Mouse (Mus musculus) forebrain, embryonic 16.5 days (tissue): ENCODE results near the gene Plekhg2. TPM values are rescaled to one million over a fixed set of nuclear protein-coding genes. Genes with fewer than 3 reads are reported as not detected.

Source experiments
- ATAC-seq: fragments of 200-750 bp; cut with Nextera tagmentation; 2 replicates; pipeline ENCODE4 v1.8.0; 2017; ENCODE audit warnings: mild to moderate bottlenecking, moderate library complexity
- H3K27ac ChIP-seq: fragments of 300-500 bp; sonication (generic); 2 replicates; pipeline ENCODE4 v1.5.1; 2014; ENCODE audit warnings: low read length, control low read depth
- H3K27me3 ChIP-seq: fragments of 300-500 bp; sonication (generic); replicated peaks from 2 replicates; pipeline ENCODE4 v1.6.1; 2014; ENCODE audit warnings: low read length; ENCODE audit not compliant: control insufficient read depth, insufficient read depth
- H3K36me3 ChIP-seq: fragments of 300-500 bp; sonication (generic); 2 replicates; pipeline ENCODE4 v1.6.1; 2014; ENCODE audit not compliant: control insufficient read depth, insufficient read depth
- H3K4me1 ChIP-seq: fragments of 300-500 bp; sonication (generic); replicated peaks from 2 replicates; pipeline ENCODE4 v1.6.1; 2014; ENCODE audit warnings: low read length; ENCODE audit not compliant: control insufficient read depth, insufficient read depth
- H3K4me2 ChIP-seq: fragments of 300-500 bp; sonication (generic); 2 replicates; pipeline ENCODE4 v1.6.1; 2014; ENCODE audit warnings: mild to moderate bottlenecking, low read length, control low read depth
- H3K4me3 ChIP-seq: fragments of 300-500 bp; sonication (generic); replicated peaks from 2 replicates; pipeline ENCODE4 v1.5.1; 2014; ENCODE audit warnings: mild to moderate bottlenecking, low read length, control low read depth
- H3K9ac ChIP-seq: fragments of 300-500 bp; sonication (generic); replicated peaks from 2 replicates; pipeline ENCODE4 v1.6.1; 2014; ENCODE audit warnings: low read depth, low read length, control low read depth
- H3K9me3 ChIP-seq: fragments of 300-500 bp; sonication (generic); 2 replicates; pipeline ENCODE4 v1.6.1; 2016; ENCODE audit warnings: low read length; ENCODE audit not compliant: control insufficient read depth
- WGBS: fragments of 180-500 bp; shearing (Covaris S2); extraction: QIAGEN DNeasy Blood & Tissue Kit; methylation state at CpG from one replicate; pipeline ENCODE4 v1.1.7; 2014; 5-methylcytosine and 5-hydroxymethylcytosine counted together
- polyA plus RNA-seq: library from polyadenylated mRNA; unstranded; fragments of >200 nt; fragmentation: Nextera tagmentation; extraction: Ambion mirVana; gene quantifications from 2 replicates; pipeline ENCODE4 v1.2.1, GENCODE M21; 2015

The Plekhg2 gene
- polyA plus RNA-seq, 1 experiment from 2014 or later, result 50.8 TPM

GRCm38 (mm10) chr7:28326457-28326856, 45.9 kb downstream of the Plekhg2 start:
- Histone ChIP-seq H3K27ac (no peak overlapping the region), H3K9me3 (no peaks in the 10 kb centered on the region), H3K4me1 (no peaks in the 10 kb centered on the region), H3K36me3 (peaks cover 63% of the 10 kb centered on the region), H3K9ac (no peak overlapping the region), H3K4me3 (no peak overlapping the region), H3K4me2 (no peak overlapping the region), H3K27me3 (no peaks in the 10 kb centered on the region)
- ATAC-seq, result no peak
- 84% methylated on average over 4 of the region's 4 CpGs for WGBS

- WGBS, result 96% methylated on average over 8 of the region's 8 CpGs
- no peak overlapping the region for H3K4me2 ChIP-seq
These were observed 47.1 kb downstream of the Plekhg2 start for GRCm38 (mm10) chr7:28325293-28325692.

GRCm38 (mm10) chr7:28321974-28322720, 50.3 kb downstream of the Plekhg2 start:
- ATAC-seq, result no peak
- Histone ChIP-seq H3K27ac (no peak overlapping the region), H3K4me1 (no peaks in the 10 kb centered on the region), H3K36me3 (peaks cover 63% of the 10 kb centered on the region), H3K9ac (no peak overlapping the region), H3K4me2 (no peak overlapping the region), H3K27me3 (no peaks in the 10 kb centered on the region), H3K4me3 (no peak overlapping the region), H3K9me3 (no peaks in the 10 kb centered on the region)
- 96% methylated on average over 15 of the region's 15 CpGs for WGBS

More at GRCm38 (mm10) chr7:28325293-28325692, 47.1 kb downstream of the Plekhg2 start:
- Histone ChIP-seq H3K27ac (no peak overlapping the region), H3K36me3 (peaks cover 58% of the 10 kb centered on the region), H3K4me3 (no peak overlapping the region), H3K9ac (no peak overlapping the region), H3K9me3 (no peaks in the 10 kb centered on the region), H3K4me1 (no peaks in the 10 kb centered on the region), H3K27me3 (no peaks in the 10 kb centered on the region)
- no peak for ATAC-seq

- no peak overlapping the region for H3K9ac ChIP-seq
- no peak for ATAC-seq
- no peak overlapping the region for H3K27ac ChIP-seq
- H3K9me3 ChIP-seq, result no peaks in the 10 kb centered on the region
- no peaks in the 10 kb centered on the region for H3K27me3 ChIP-seq
- no peaks in the 10 kb centered on the region for H3K4me1 ChIP-seq
- H3K4me3 ChIP-seq, result no peak overlapping the region
- WGBS, result 95% methylated on average over 17 of the region's 17 CpGs
- peaks cover 69% of the 10 kb centered on the region for H3K36me3 ChIP-seq
- no peak overlapping the region for H3K4me2 ChIP-seq
These were observed 53.7 kb downstream of the Plekhg2 start for GRCm38 (mm10) chr7:28318714-28319113.

GRCm38 (mm10) chr7:28318036-28318435, 54.4 kb downstream of the Plekhg2 start:
- Histone ChIP-seq H3K27ac (no peak overlapping the region), H3K4me2 (no peak overlapping the region), H3K4me1 (no peaks in the 10 kb centered on the region), H3K27me3 (no peaks in the 10 kb centered on the region), H3K4me3 (no peak overlapping the region), H3K9me3 (no peaks in the 10 kb centered on the region), H3K36me3 (peaks cover 62% of the 10 kb centered on the region), H3K9ac (no peak overlapping the region)
- 90% methylated on average over 3 of the region's 3 CpGs for whole genome bisulfite sequencing
- ATAC-seq, result no peak

GRCm38 (mm10) chr7:28311926-28312543, 60.4 kb downstream of the Plekhg2 start, which contains the start of gene Timm50:
Gene Timm50, minus strand, starts transcription at chr7:28312072.
- peak within 1 kb of the TSS; percentile 98 for H3K4me3 ChIP-seq
- peaks cover 13% of the 10 kb centered on the region for H3K4me1 ChIP-seq
- peak within 1 kb of the TSS; percentile 91 for H3K9ac ChIP-seq
- under 1% methylated on average over 45 of the region's 45 CpGs for WGBS
- H3K27ac ChIP-seq, result peak within 1 kb of the TSS; percentile 78
- ATAC-seq, result peak; percentile 99
- H3K4me2 ChIP-seq, result peak within 1 kb of the TSS; percentile 77
- no peaks in the 10 kb centered on the region for H3K27me3 ChIP-seq
- peaks cover 37% of the 10 kb centered on the region for H3K36me3 ChIP-seq
- H3K9me3 ChIP-seq, result no peaks in the 10 kb centered on the region

- peak overlapping the region; percentile 77 for H3K4me2 ChIP-seq
- H3K36me3 ChIP-seq, result peaks cover 37% of the 10 kb centered on the region
- H3K9ac ChIP-seq, result peak overlapping the region; percentile 91
- peak overlapping the region; percentile 98 for H3K4me3 ChIP-seq
- H3K27me3 ChIP-seq, result no peaks in the 10 kb centered on the region
- peak; percentile 61 for ATAC-seq
- H3K27ac ChIP-seq, result peak overlapping the region; percentile 78
- 5% methylated on average over 35 of the region's 35 CpGs for WGBS
- H3K9me3 ChIP-seq, result no peaks in the 10 kb centered on the region
- peaks cover 13% of the 10 kb centered on the region for H3K4me1 ChIP-seq
These were observed 61.1 kb downstream of the Plekhg2 start for GRCm38 (mm10) chr7:28311151-28311925.

GRCm38 (mm10) chr7:28309737-28310136, 62.7 kb downstream of the Plekhg2 start:
- WGBS, result 69% methylated on average over 9 of the region's 9 CpGs
- Histone ChIP-seq H3K9me3 (no peaks in the 10 kb centered on the region), H3K36me3 (peaks cover 29% of the 10 kb centered on the region), H3K9ac (no peak overlapping the region), H3K4me1 (peaks cover 13% of the 10 kb centered on the region), H3K27me3 (no peaks in the 10 kb centered on the region), H3K4me2 (no peak overlapping the region), H3K27ac (no peak overlapping the region), H3K4me3 (no peak overlapping the region)
- no peak for ATAC-seq
